Mouse (Mus musculus): ENCODE measurements at regions not wholly inside any gene's neighbourhood (a gene's known extent, or its start where the extent isn't known, plus 50 kb on each side); places are given as distances from the start of the nearest gene placed in this dataset.
"Not testable (repeated sequence)": the region's sequence is repeated elsewhere in the genome, so short reads cannot be mapped to it uniquely, and the experiment has no call there.

GRCm38 (mm10) chr12:77526581-77526980, 288.7 kb downstream of the Fut8 start:
- H3K27me3 ChIP-seq (ENCODE audit: control insufficient read depth, insufficient read depth, low read length, poor library complexity, severe bottlenecking); H3K9ac ChIP-seq (ENCODE audit: low read depth, poor library complexity, severe bottlenecking); H3K4me3 ChIP-seq (ENCODE audit: low read depth, low read length); H3K36me3 ChIP-seq (ENCODE audit: control insufficient read depth, insufficient read depth, low read length, poor library complexity, severe bottlenecking); H3K9me3 ChIP-seq (replicated peaks; ENCODE audit: control insufficient read depth, insufficient read depth, low read length, poor library complexity, severe bottlenecking); H3K4me1 ChIP-seq (ENCODE audit: control insufficient read depth, insufficient read depth, low read length); H3K27ac ChIP-seq (ENCODE audit: insufficient read depth, low read length): not testable (repeated sequence)

GRCm38 (mm10) chr12:77527499-77527898, 289.6 kb downstream of the Fut8 start:
- Histone ChIP-seq H3K36me3 (ENCODE audit: control insufficient read depth, insufficient read depth, low read length, poor library complexity, severe bottlenecking) (no peaks in the 10 kb centered on the region), H3K4me3 (ENCODE audit: low read depth, low read length) (no peak overlapping the region), H3K27me3 (ENCODE audit: control insufficient read depth, insufficient read depth, low read length, poor library complexity, severe bottlenecking) (no peaks in the 10 kb centered on the region), H3K9me3 (replicated peaks; ENCODE audit: control insufficient read depth, insufficient read depth, low read length, poor library complexity, severe bottlenecking) (no peaks in the 10 kb centered on the region), H3K27ac (ENCODE audit: insufficient read depth, low read length) (no peak overlapping the region), H3K9ac (ENCODE audit: low read depth, poor library complexity, severe bottlenecking) (no peak overlapping the region), H3K4me1 (ENCODE audit: control insufficient read depth, insufficient read depth, low read length) (no peaks in the 10 kb centered on the region)
- TF ChIP-seq CTCF (IDR thresholded peaks at IDR 0.05; ENCODE audit: low read depth, low read length) (no peak), POLR2A (IDR thresholded peaks at IDR 0.05; ENCODE audit: insufficient read depth, low read length) (no peak), EP300 (IDR thresholded peaks at IDR 0.05; ENCODE audit: insufficient read depth, low read depth, low read length) (no peak)

- no peak overlapping the region for H3K27ac ChIP-seq (ENCODE audit: insufficient read depth, low read length)
- no peak for TF ChIP-seq POLR2A (IDR thresholded peaks at IDR 0.05; ENCODE audit: insufficient read depth, low read length)
- no peaks in the 10 kb centered on the region for H3K9me3 ChIP-seq (replicated peaks; ENCODE audit: control insufficient read depth, insufficient read depth, low read length, poor library complexity, severe bottlenecking)
- no peak overlapping the region for H3K9ac ChIP-seq (ENCODE audit: low read depth, poor library complexity, severe bottlenecking)
- no peaks in the 10 kb centered on the region for H3K36me3 ChIP-seq (ENCODE audit: control insufficient read depth, insufficient read depth, low read length, poor library complexity, severe bottlenecking)
- H3K4me1 ChIP-seq (ENCODE audit: control insufficient read depth, insufficient read depth, low read length) = no peaks in the 10 kb centered on the region
- no peaks in the 10 kb centered on the region for H3K27me3 ChIP-seq (ENCODE audit: control insufficient read depth, insufficient read depth, low read length, poor library complexity, severe bottlenecking)
- H3K4me3 ChIP-seq (ENCODE audit: low read depth, low read length) = no peak overlapping the region
These were observed 290.3 kb downstream of the Fut8 start for GRCm38 (mm10) chr12:77527953-77528865.

GRCm38 (mm10) chr12:77528868-77529271, 290.9 kb downstream of the Fut8 start:
- Histone ChIP-seq H3K4me1 (ENCODE audit: control insufficient read depth, insufficient read depth, low read length) (no peaks in the 10 kb centered on the region), H3K36me3 (ENCODE audit: control insufficient read depth, insufficient read depth, low read length, poor library complexity, severe bottlenecking) (no peaks in the 10 kb centered on the region), H3K9me3 (replicated peaks; ENCODE audit: control insufficient read depth, insufficient read depth, low read length, poor library complexity, severe bottlenecking) (no peaks in the 10 kb centered on the region), H3K27me3 (ENCODE audit: control insufficient read depth, insufficient read depth, low read length, poor library complexity, severe bottlenecking) (no peaks in the 10 kb centered on the region), H3K27ac (ENCODE audit: insufficient read depth, low read length) (no peak overlapping the region), H3K4me3 (ENCODE audit: low read depth, low read length) (no peak overlapping the region), H3K9ac (ENCODE audit: low read depth, poor library complexity, severe bottlenecking) (no peak overlapping the region)
- TF ChIP-seq POLR2A (IDR thresholded peaks at IDR 0.05; ENCODE audit: insufficient read depth, low read length) = no peak
- TF ChIP-seq CTCF (IDR thresholded peaks at IDR 0.05; ENCODE audit: low read depth, low read length) = no peak
- no peak for TF ChIP-seq EP300 (IDR thresholded peaks at IDR 0.05; ENCODE audit: insufficient read depth, low read depth, low read length)

- Histone ChIP-seq H3K4me1 (ENCODE audit: control insufficient read depth, insufficient read depth, low read length) (no peaks in the 10 kb centered on the region), H3K4me3 (ENCODE audit: low read depth, low read length) (no peak overlapping the region), H3K36me3 (ENCODE audit: control insufficient read depth, insufficient read depth, low read length, poor library complexity, severe bottlenecking) (no peaks in the 10 kb centered on the region), H3K27ac (ENCODE audit: insufficient read depth, low read length) (no peak overlapping the region), H3K9ac (ENCODE audit: low read depth, poor library complexity, severe bottlenecking) (no peak overlapping the region), H3K9me3 (replicated peaks; ENCODE audit: control insufficient read depth, insufficient read depth, low read length, poor library complexity, severe bottlenecking) (no peaks in the 10 kb centered on the region), H3K27me3 (ENCODE audit: control insufficient read depth, insufficient read depth, low read length, poor library complexity, severe bottlenecking) (no peaks in the 10 kb centered on the region)
- TF ChIP-seq CTCF (IDR thresholded peaks at IDR 0.05; ENCODE audit: low read depth, low read length) (no peak), EP300 (IDR thresholded peaks at IDR 0.05; ENCODE audit: insufficient read depth, low read depth, low read length) (no peak), POLR2A (IDR thresholded peaks at IDR 0.05; ENCODE audit: insufficient read depth, low read length) (no peak)
These were observed 291.5 kb downstream of the Fut8 start for GRCm38 (mm10) chr12:77529414-77529813.

GRCm38 (mm10) chr12:77529955-77530354, 292.0 kb downstream of the Fut8 start:
- H3K27ac ChIP-seq (ENCODE audit: insufficient read depth, low read length) = no peak overlapping the region
- TF ChIP-seq CTCF (IDR thresholded peaks at IDR 0.05; ENCODE audit: low read depth, low read length) (no peak), POLR2A (IDR thresholded peaks at IDR 0.05; ENCODE audit: insufficient read depth, low read length) (no peak), EP300 (IDR thresholded peaks at IDR 0.05; ENCODE audit: insufficient read depth, low read depth, low read length) (no peak)

More at GRCm38 (mm10) chr12:77529955-77530354, 292.0 kb downstream of the Fut8 start:
- no peaks in the 10 kb centered on the region for H3K27me3 ChIP-seq (ENCODE audit: control insufficient read depth, insufficient read depth, low read length, poor library complexity, severe bottlenecking)
- no peaks in the 10 kb centered on the region for H3K9me3 ChIP-seq (replicated peaks; ENCODE audit: control insufficient read depth, insufficient read depth, low read length, poor library complexity, severe bottlenecking)
- H3K9ac ChIP-seq (ENCODE audit: low read depth, poor library complexity, severe bottlenecking) = no peak overlapping the region
- H3K4me1 ChIP-seq (ENCODE audit: control insufficient read depth, insufficient read depth, low read length) = no peaks in the 10 kb centered on the region
- no peaks in the 10 kb centered on the region for H3K36me3 ChIP-seq (ENCODE audit: control insufficient read depth, insufficient read depth, low read length, poor library complexity, severe bottlenecking)
- H3K4me3 ChIP-seq (ENCODE audit: low read depth, low read length) = no peak overlapping the region
